In genomic region chr8:72474826-72475546, GRCm38 (mm10) we compare ENCODE assay signal across 8 mouse cellular contexts. TPM values are rescaled to one million over a fixed set of nuclear protein-coding genes. Genes with fewer than 3 reads are reported as not detected.
DNase-seq lines count a peak whose midpoint lies in the region; ATAC-seq and TF ChIP-seq lines count a peak whose summit lies in the region.

Gene Cherp, minus strand, starts transcription at chr8:72475226.

- intact Hi-C loops in heart, postnatal 10 days (cut with DNase I): loop anchor here (2.0 to 5.0 kb wide), 2 partner anchors 18 to 298 kb away; partner anchors contain the start of gene Slc35e1

- under 1% methylated on average over 80 of the region's 80 CpGs for whole genome bisulfite sequencing in forebrain, embryonic 13.5 days
- WGBS in large intestine, adult 2 months: under 1% methylated on average over 80 of the region's 80 CpGs
- WGBS in liver, postnatal 0 days (ENCODE audit: insufficient replicate concordance): 1% methylated on average over 80 of the region's 80 CpGs
- under 1% methylated on average over 80 of the region's 80 CpGs for WGBS in neural tube, embryonic 14.5 days

- H3K4me3 ChIP-seq in ES-Bruce4 (ENCODE audit: low read depth, low read length): peak within 1 kb of the TSS; percentile 80
- peak within 1 kb of the TSS; percentile 90 for H3K4me3 ChIP-seq in forebrain, embryonic 13.5 days
- peak within 1 kb of the TSS; percentile 83 for H3K4me3 ChIP-seq in liver, postnatal 0 days (ENCODE audit: low read depth, low read length)
- H3K4me3 ChIP-seq in neural tube, embryonic 14.5 days (ENCODE audit: low read depth, low read length): peak within 1 kb of the TSS; percentile 62

- 0 out of 2 replicates have a peak, but pooled peaks have one; percentile 34 for TF ChIP-seq EP300 in ES-Bruce4 (IDR thresholded peaks at IDR 0.05; ENCODE audit: insufficient read depth, low read depth, low read length)
- TF ChIP-seq EP300 in liver, postnatal 0 days (IDR thresholded peaks at IDR 0.05; ENCODE audit: low read depth): no peak; the same call in 1 of the 2 replicates

- TF ChIP-seq CTCF in ES-Bruce4 (IDR thresholded peaks at IDR 0.05; ENCODE audit: low read depth, low read length): no peak
- TF ChIP-seq CTCF in liver, postnatal 0 days (IDR thresholded peaks at IDR 0.05; ENCODE audit: low read depth): no peak

- H3K4me2 ChIP-seq in forebrain, embryonic 13.5 days: peak within 1 kb of the TSS; percentile 94
- peak within 1 kb of the TSS; percentile 77 for H3K4me2 ChIP-seq in liver, postnatal 0 days (ENCODE audit: low read depth, low read length)
- H3K4me2 ChIP-seq in neural tube, embryonic 14.5 days (ENCODE audit: low read depth, low read length): peak within 1 kb of the TSS; percentile 92

- DNase-seq in heart, postnatal 10 days: peak; percentile 98
- DNase-seq in large intestine, adult 2 months (ENCODE audit: low read depth, low spot score): peak; percentile 88
- DNase-seq in liver, postnatal 0 days: peak; percentile 97
- peak; percentile 94 for DNase-seq in testis, postnatal 10 days (ENCODE audit: low spot score)

- TF ChIP-seq POLR2A in ES-Bruce4 (IDR thresholded peaks at IDR 0.05; ENCODE audit: insufficient read depth, low read length): peak; percentile 74

- peaks cover 39% of the 10 kb centered on the region for H3K36me3 ChIP-seq in ES-Bruce4 (ENCODE audit: control insufficient read depth, insufficient read depth, low read length, poor library complexity, severe bottlenecking)
- peaks cover 39% of the 10 kb centered on the region for H3K36me3 ChIP-seq in forebrain, embryonic 13.5 days (ENCODE audit: poor library complexity, severe bottlenecking)
- H3K36me3 ChIP-seq in liver, postnatal 0 days (replicated peaks; ENCODE audit: insufficient read depth, low read length): peaks cover 27% of the 10 kb centered on the region
- H3K36me3 ChIP-seq in neural tube, embryonic 14.5 days (ENCODE audit: control insufficient read depth, insufficient read depth, low read length): peaks cover 30% of the 10 kb centered on the region

- no peaks in the 10 kb centered on the region for H3K4me1 ChIP-seq in ES-Bruce4 (ENCODE audit: control insufficient read depth, insufficient read depth, low read length)
- peaks cover 18% of the 10 kb centered on the region for H3K4me1 ChIP-seq in forebrain, embryonic 13.5 days
- peaks cover 29% of the 10 kb centered on the region for H3K4me1 ChIP-seq in liver, postnatal 0 days (ENCODE audit: insufficient read depth)
- peaks cover 13% of the 10 kb centered on the region for H3K4me1 ChIP-seq in neural tube, embryonic 14.5 days (ENCODE audit: control insufficient read depth, insufficient read depth, low read length)

- H3K27me3 ChIP-seq in ES-Bruce4 (ENCODE audit: control insufficient read depth, insufficient read depth, low read length, poor library complexity, severe bottlenecking): no peaks in the 10 kb centered on the region
- no peaks in the 10 kb centered on the region for H3K27me3 ChIP-seq in forebrain, embryonic 13.5 days
- no peaks in the 10 kb centered on the region for H3K27me3 ChIP-seq in liver, postnatal 0 days (ENCODE audit: insufficient read depth, low read length)
- no peaks in the 10 kb centered on the region for H3K27me3 ChIP-seq in neural tube, embryonic 14.5 days (ENCODE audit: control insufficient read depth, insufficient read depth, low read length)

- H3K9me3 ChIP-seq in ES-Bruce4 (replicated peaks; ENCODE audit: control insufficient read depth, insufficient read depth, low read length, poor library complexity, severe bottlenecking): peaks cover 5% of the 10 kb centered on the region; the same call in 1 of the 2 replicates
- no peaks in the 10 kb centered on the region for H3K9me3 ChIP-seq in forebrain, embryonic 13.5 days (replicated peaks)
- no peaks in the 10 kb centered on the region for H3K9me3 ChIP-seq in liver, postnatal 0 days (ENCODE audit: low read length)
- H3K9me3 ChIP-seq in neural tube, embryonic 14.5 days (ENCODE audit: control insufficient read depth, low read length): no peaks in the 10 kb centered on the region

- peak; percentile 94 for ATAC-seq in cerebellum, adult (ENCODE audit: insufficient number of reproducible peaks, low FRiP score, low TSS enrichment)
- peak; percentile 97 for ATAC-seq in forebrain, embryonic 13.5 days
- peak; percentile 96 for ATAC-seq in liver, postnatal 0 days
- ATAC-seq in neural tube, embryonic 14.5 days (ENCODE audit: low read depth): peak; percentile 97

- H3K9ac ChIP-seq in ES-Bruce4 (ENCODE audit: low read depth, poor library complexity, severe bottlenecking): peak within 1 kb of the TSS; percentile 84
- peak within 1 kb of the TSS; percentile 88 for H3K9ac ChIP-seq in forebrain, embryonic 13.5 days
- H3K9ac ChIP-seq in liver, postnatal 0 days (replicated peaks): peak within 1 kb of the TSS; percentile 78
- H3K9ac ChIP-seq in neural tube, embryonic 14.5 days (replicated peaks; ENCODE audit: low read depth, low read length): peak within 1 kb of the TSS; percentile 69

- H3K27ac ChIP-seq in ES-Bruce4 (ENCODE audit: insufficient read depth, low read length): peak within 1 kb of the TSS; percentile 72
- H3K27ac ChIP-seq in forebrain, embryonic 13.5 days: peak within 1 kb of the TSS; percentile 84
- peak within 1 kb of the TSS; percentile 84 for H3K27ac ChIP-seq in liver, postnatal 0 days (ENCODE audit: low read depth)
- H3K27ac ChIP-seq in neural tube, embryonic 14.5 days (ENCODE audit: low read depth, low read length): peak within 1 kb of the TSS; percentile 80

RNA-seq across cellular contexts. Expression of gene Cherp, which starts in this region (rescaled TPM):
- 106 TPM in 2 replicates for polyA plus RNA-seq in ES-Bruce4 (2011; ENCODE audit: insufficient read depth, insufficient read length, low read depth, missing spikeins)
- polyA plus RNA-seq in forebrain, embryonic 13.5 days (2015; fragmentation: Nextera tagmentation; extraction: Ambion mirVana): 48.4 and 55.7 TPM in 2 replicates
- 10 to 100 TPM; 45.9 to 55.4 TPM for total RNA-seq in heart, postnatal 10 days (2021)
- polyA plus RNA-seq in large intestine, adult 2 months (2012; rRNA removed): 23.7 and 38.3 TPM in 2 replicates
- polyA plus RNA-seq in liver, postnatal 0 days (2015; fragmentation: Nextera tagmentation; extraction: Ambion mirVana): 9.2 and 11.2 TPM in 2 replicates
- polyA plus RNA-seq in neural tube, embryonic 14.5 days (2014; fragmentation: Nextera tagmentation; extraction: Ambion mirVana): 42.3 and 49.8 TPM in 2 replicates

Comparison
In these comparisons a context has a peak if more than half of its experiments do, and no peak if none do; other contexts are left out.
1. Peak in every context shown above with its lines: DNase-seq, ATAC-seq, H3K4me3 ChIP-seq and H3K27ac ChIP-seq.